Comparison of ENCODE assay signal across 10 mouse cellular contexts in genomic region chr17:56858216-56858615, GRCm38 (mm10). TPM values are rescaled to one million over a fixed set of nuclear protein-coding genes. Genes with fewer than 3 reads are reported as not detected.
A peak's percentile ranks its signal among the peaks of the same experiment; 100 is the strongest.
DNase-seq lines count a peak whose midpoint lies in the region; ATAC-seq and TF ChIP-seq lines count a peak whose summit lies in the region.
"Had no signal": no experiment of that assay in that cellular context is flagged by ENCODE, and none has a peak within 500 bp of the region (broad histone marks: within the 10 kb centered on the region; RNA-seq: fewer than 3 reads in every experiment).

No protein-coding gene starts in this region.

- TF ChIP-seq POLR2A in bone marrow, adult 2 months (IDR thresholded peaks at IDR 0.05; ENCODE audit: borderline replicate concordance, control insufficient read depth, low read depth, low read length): no peak

- peaks cover 12% of the 10 kb centered on the region for H3K4me1 ChIP-seq in liver, embryonic 12.5 days
- H3K4me1 ChIP-seq in bone marrow, adult 2 months (ENCODE audit: control insufficient read depth, insufficient read depth, low read length): peaks cover 2% of the 10 kb centered on the region; the same call in 1 of the 2 replicates
- no peaks in the 10 kb centered on the region for H3K4me1 ChIP-seq in midbrain, postnatal 0 days (ENCODE audit: insufficient read depth, low read length)
- H3K4me1 ChIP-seq: embryonic facial prominence, embryonic 13.5 days had no signal

- H3K27ac ChIP-seq in liver, embryonic 12.5 days: no peak overlapping the region
- H3K27ac ChIP-seq in bone marrow, adult 2 months (ENCODE audit: control insufficient read depth, insufficient read depth, low read depth, low read length, poor library complexity): no peak overlapping the region
- no peak overlapping the region for H3K27ac ChIP-seq in left cerebral cortex, adult 2 months
- no peak overlapping the region for H3K27ac ChIP-seq in midbrain, postnatal 0 days (ENCODE audit: low read depth, low read length)
- H3K27ac ChIP-seq: embryonic facial prominence, embryonic 13.5 days had no signal

- intact Hi-C loops in heart, postnatal 25 days (cut with DNase I): loop anchor here (1.0 kb wide), 1 partner anchor 50 kb away; no protein-coding TSS in a partner anchor
- intact Hi-C loops in left cerebral cortex, adult 2 months (cut with DNase I): loop anchor here (1.0 kb wide), 1 partner anchor 50 kb away; no protein-coding TSS in a partner anchor

- no peak overlapping the region for H3K4me2 ChIP-seq in liver, embryonic 12.5 days
- no peak overlapping the region for H3K4me2 ChIP-seq in midbrain, postnatal 0 days (ENCODE audit: low read depth, low read length, poor library complexity, severe bottlenecking)
- H3K4me2 ChIP-seq: embryonic facial prominence, embryonic 13.5 days had no signal

- no peak overlapping the region for H3K4me3 ChIP-seq in liver, embryonic 12.5 days
- no peak overlapping the region for H3K4me3 ChIP-seq in bone marrow, adult 2 months (replicated peaks; ENCODE audit: control insufficient read depth, low read depth, low read length)
- H3K4me3 ChIP-seq in left cerebral cortex, adult 2 months: no peak overlapping the region
- no peak overlapping the region for H3K4me3 ChIP-seq in midbrain, postnatal 0 days (ENCODE audit: low read depth, low read length)
- H3K4me3 ChIP-seq: embryonic facial prominence, embryonic 13.5 days had no signal

- 46% methylated on average over 4 of the region's 4 CpGs for WGBS in liver, embryonic 12.5 days (ENCODE audit: insufficient replicate concordance)
- WGBS in bone marrow, adult 2 months: 44% methylated on average over 4 of the region's 4 CpGs
- 49% methylated on average over 4 of the region's 4 CpGs for WGBS in midbrain, postnatal 0 days

- no peaks in the 10 kb centered on the region for H3K36me3 ChIP-seq in liver, embryonic 12.5 days
- no peaks in the 10 kb centered on the region for H3K36me3 ChIP-seq in midbrain, postnatal 0 days (ENCODE audit: insufficient read depth, low read length)
- H3K36me3 ChIP-seq: embryonic facial prominence, embryonic 13.5 days had no signal

- H3K9ac ChIP-seq in liver, embryonic 12.5 days: no peak overlapping the region
- H3K9ac ChIP-seq in midbrain, postnatal 0 days (replicated peaks; ENCODE audit: low read length, poor library complexity, severe bottlenecking): no peak overlapping the region
- H3K9ac ChIP-seq: embryonic facial prominence, embryonic 13.5 days had no signal

- TF ChIP-seq CTCF in bone marrow, adult 2 months (IDR thresholded peaks at IDR 0.05; ENCODE audit: control insufficient read depth, insufficient read depth, low read length): peak; percentile 97
- peak; percentile 84 for TF ChIP-seq CTCF in left cerebral cortex, adult 2 months (IDR thresholded peaks at IDR 0.05)
- peak; percentile 75 for TF ChIP-seq CTCF in midbrain, postnatal 0 days (IDR thresholded peaks at IDR 0.05)

- no peak for ATAC-seq in liver, embryonic 12.5 days
- ATAC-seq in erythroid progenitor cell, adult 5-6 weeks (replicated peaks; ENCODE audit: low FRiP score, poor library complexity, severe bottlenecking): peak; percentile 85
- ATAC-seq in midbrain, postnatal 0 days (ENCODE audit: low FRiP score): no peak

- peak; percentile 78 for DNase-seq in liver
- DNase-seq in heart, postnatal 25 days (ENCODE audit: low spot score): peak; percentile 26
- peak; percentile 24 to 32 for DNase-seq in left cerebral cortex, adult 2 months (ENCODE audit: extremely low spot score in 1 of 2, low spot score in 2 of 2)
- DNase-seq in midbrain, postnatal 0 days (ENCODE audit: low spot score): peak; percentile 58
- DNase-seq in testis, postnatal 14 days (ENCODE audit: low spot score): peak; percentile 55

- peaks cover 5% of the 10 kb centered on the region; the same call in 1 of the 2 replicates for H3K27me3 ChIP-seq in liver, embryonic 12.5 days (replicated peaks)
- H3K27me3 ChIP-seq in midbrain, postnatal 0 days (ENCODE audit: insufficient read depth, low read length): no peaks in the 10 kb centered on the region
- H3K27me3 ChIP-seq: embryonic facial prominence, embryonic 13.5 days had no signal

- H3K9me3 ChIP-seq in liver, embryonic 12.5 days (replicated peaks): no peaks in the 10 kb centered on the region
- no peaks in the 10 kb centered on the region for H3K9me3 ChIP-seq in midbrain, postnatal 0 days (ENCODE audit: low read length)
- H3K9me3 ChIP-seq: embryonic facial prominence, embryonic 13.5 days had no signal

RNA-seq across cellular contexts. Expression of gene Acsbg2, which starts 16.0 kb away (rescaled TPM):
- polyA plus RNA-seq in liver, embryonic 12.5 days (2016; fragmentation: Nextera tagmentation; extraction: Ambion mirVana): not detected in 2 replicates
- polyA plus RNA-seq in bone marrow, adult 2 months (2011; ENCODE audit: insufficient read depth, insufficient read length, low replicate concordance, missing spikeins): not detected in 2 replicates
- total RNA-seq in erythroid progenitor cell, adult 5-6 weeks (2015; ENCODE audit: low replicate concordance): not detected in 2 replicates
- not detected in 2 replicates for total RNA-seq in erythroid progenitor cell, adult 5-6 weeks (2017; ENCODE audit: low replicate concordance)
- total RNA-seq in heart, postnatal 25 days (2021): not detected
- not detected for total RNA-seq in left cerebral cortex, adult 2 months (2021)
- total RNA-seq in midbrain, postnatal 0 days (2014; rRNA removed): 0.11 TPM in 1 of 2 replicates, not detected in the other
- not detected in 2 replicates for polyA plus RNA-seq in midbrain, postnatal 0 days (2015; fragmentation: Nextera tagmentation; extraction: Ambion mirVana)
- polyA plus RNA-seq: embryonic facial prominence, embryonic 13.5 days; neural tube, embryonic 14.5 days had no signal

RNA-seq across cellular contexts. Expression of gene 1700061G19Rik, which starts 17.1 kb away (rescaled TPM):
- 0.08 and 0.11 TPM in 2 replicates for polyA plus RNA-seq in liver, embryonic 12.5 days (2016; fragmentation: Nextera tagmentation; extraction: Ambion mirVana)
- polyA plus RNA-seq in bone marrow, adult 2 months (2011; ENCODE audit: insufficient read depth, insufficient read length, low replicate concordance, missing spikeins): 0.92 TPM in 1 of 2 replicates, not detected in the other
- not detected in 2 replicates for total RNA-seq in erythroid progenitor cell, adult 5-6 weeks (2015; ENCODE audit: low replicate concordance)
- total RNA-seq in erythroid progenitor cell, adult 5-6 weeks (2017; ENCODE audit: low replicate concordance): not detected in 2 replicates
- total RNA-seq in heart, postnatal 25 days (2021): not detected
- not detected for total RNA-seq in left cerebral cortex, adult 2 months (2021)
- total RNA-seq in midbrain, postnatal 0 days (2014; rRNA removed): not detected in 2 replicates
- 0.45 and 0.72 TPM in 2 replicates for polyA plus RNA-seq in midbrain, postnatal 0 days (2015; fragmentation: Nextera tagmentation; extraction: Ambion mirVana)

RNA-seq across cellular contexts. Expression of gene Rfx2, which starts 27.4 kb away (rescaled TPM):
- polyA plus RNA-seq in liver, embryonic 12.5 days (2016; fragmentation: Nextera tagmentation; extraction: Ambion mirVana): 12.6 and 13.6 TPM in 2 replicates
- 16.2 and 18.2 TPM in 2 replicates for polyA plus RNA-seq in bone marrow, adult 2 months (2011; ENCODE audit: insufficient read depth, insufficient read length, low replicate concordance, missing spikeins)
- 101 and 107 TPM in 2 replicates for total RNA-seq in erythroid progenitor cell, adult 5-6 weeks (2015; ENCODE audit: low replicate concordance)
- total RNA-seq in erythroid progenitor cell, adult 5-6 weeks (2017; ENCODE audit: low replicate concordance): 76.1 and 105 TPM in 2 replicates
- 1 to 10 TPM; 3.2 to 4.6 TPM for total RNA-seq in heart, postnatal 25 days (2021)
- total RNA-seq in left cerebral cortex, adult 2 months (2021): 1 to 10 TPM; 2.2 to 3.5 TPM
- total RNA-seq in midbrain, postnatal 0 days (2014; rRNA removed): 5.1 and 5.7 TPM in 2 replicates
- polyA plus RNA-seq in midbrain, postnatal 0 days (2015; fragmentation: Nextera tagmentation; extraction: Ambion mirVana): 2.3 and 3.0 TPM in 2 replicates

Comparison
In these comparisons a context has a peak if more than half of its experiments do, and no peak if none do; other contexts are left out.
1. DNase-seq: peak in every context shown above with its lines; median percentile 78 in liver; 58 in midbrain, postnatal 0 days; 55 in testis, postnatal 14 days; 28 in left cerebral cortex, adult 2 months; 26 in heart, postnatal 25 days.
2. RNA of gene Rfx2, which starts 27.4 kb away (total RNA-seq): 76.1 to 107 TPM in erythroid progenitor cell, adult 5-6 weeks; 5.1 to 5.7 TPM in midbrain, postnatal 0 days, 3.2 to 4.6 TPM in heart, postnatal 25 days and 2.2 to 3.5 TPM in left cerebral cortex, adult 2 months; every median in the first group is over 10 times any median in the second.
3. Peak in every context shown above with its lines, with median percentiles within 50 percentile points of each other: CTCF ChIP-seq.